Mouse (Mus musculus) E14TG2a.4 (cell line): ENCODE measurements around the gene Retreg3.
A peak's percentile ranks its signal among the peaks of the same experiment; 100 is the strongest.
"Not testable (repeated sequence)": the region's sequence is repeated elsewhere in the genome, so short reads cannot be mapped to it uniquely, and the experiment has no call there.

Source experiments
- H3K27me3 ChIP-seq: 2 replicates; pipeline ENCODE4 v1.6.1; 2014; ENCODE audit warnings: low read length, control low read depth; ENCODE audit not compliant: insufficient read depth
- H3K36me3 ChIP-seq: 2 replicates; pipeline ENCODE4 v1.6.1; 2014; ENCODE audit warnings: low read length, control low read depth; ENCODE audit not compliant: insufficient read depth
- H3K4me1 ChIP-seq: replicated peaks from 2 replicates; pipeline ENCODE4 v1.6.1; 2014; ENCODE audit warnings: low read depth, low read length, control low read depth
- H3K4me3 ChIP-seq: replicated peaks from 2 replicates; pipeline ENCODE4 v1.5.1; 2014; ENCODE audit warnings: mild to moderate bottlenecking, low read length
- H3K9me3 ChIP-seq: 2 replicates; pipeline ENCODE4 v1.6.1; 2014; ENCODE audit warnings: low read length, control low read depth
- CTCF ChIP-seq: conservative IDR thresholded peaks from 2 replicates; pipeline ENCODE4 v1.5.1; 2014; ENCODE audit warnings: low read length
- NANOG ChIP-seq: IDR thresholded peaks from 2 replicates; pipeline ENCODE4 v1.6.1; 2014; ENCODE audit warnings: borderline replicate concordance, low read length, mixed read lengths
- POU5F1 ChIP-seq: IDR thresholded peaks from 2 replicates; pipeline ENCODE4 v1.6.1; 2014; ENCODE audit warnings: low read length, borderline replicate concordance

Gene Retreg3

DNA sequence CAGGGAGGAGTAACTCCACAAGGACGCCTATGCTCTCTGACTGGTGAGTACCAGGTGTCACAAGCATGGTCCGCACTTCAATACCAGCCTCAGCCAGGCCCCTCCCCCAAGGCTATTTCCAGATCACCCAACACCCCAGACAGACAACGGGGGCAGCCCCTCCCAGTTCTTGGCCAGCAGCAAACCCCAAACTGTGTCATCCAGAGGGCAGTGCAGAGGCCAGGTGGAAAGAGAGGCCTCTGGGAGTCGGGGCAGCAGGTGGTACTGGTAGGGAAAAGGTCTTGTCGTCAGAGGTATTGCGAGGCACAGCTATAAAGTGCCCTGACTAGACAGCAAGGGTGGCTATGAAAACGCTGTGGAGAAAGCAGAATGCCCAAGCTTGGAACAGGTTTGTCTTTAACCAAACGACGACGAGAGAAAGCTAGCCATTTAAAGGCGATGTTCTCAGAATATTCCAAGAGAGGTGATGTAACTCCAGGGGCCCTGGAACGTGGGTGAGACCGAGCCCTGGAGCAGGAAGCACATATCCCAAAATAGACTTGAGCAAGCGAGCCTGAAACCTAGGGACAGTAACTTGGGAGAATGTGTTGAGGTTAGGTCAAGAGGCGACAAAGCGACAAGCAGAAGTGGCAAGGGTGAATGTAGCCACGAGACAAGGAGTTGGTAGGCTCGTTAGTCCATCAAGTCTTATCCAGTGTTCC is 10.5 kb upstream of the Retreg3 start:
- no peak overlapping the region for H3K4me3 ChIP-seq
- H3K27me3 ChIP-seq: peaks cover 6% of the 10 kb centered on the region; the same call in 1 of the 2 replicates
- peaks cover 20% of the 10 kb centered on the region for H3K4me1 ChIP-seq
- peaks cover 16% of the 10 kb centered on the region for H3K36me3 ChIP-seq
- TF ChIP-seq CTCF (no peak), NANOG (no peak), POU5F1 (no peak)
- no peaks in the 10 kb centered on the region for H3K9me3 ChIP-seq

DNA sequence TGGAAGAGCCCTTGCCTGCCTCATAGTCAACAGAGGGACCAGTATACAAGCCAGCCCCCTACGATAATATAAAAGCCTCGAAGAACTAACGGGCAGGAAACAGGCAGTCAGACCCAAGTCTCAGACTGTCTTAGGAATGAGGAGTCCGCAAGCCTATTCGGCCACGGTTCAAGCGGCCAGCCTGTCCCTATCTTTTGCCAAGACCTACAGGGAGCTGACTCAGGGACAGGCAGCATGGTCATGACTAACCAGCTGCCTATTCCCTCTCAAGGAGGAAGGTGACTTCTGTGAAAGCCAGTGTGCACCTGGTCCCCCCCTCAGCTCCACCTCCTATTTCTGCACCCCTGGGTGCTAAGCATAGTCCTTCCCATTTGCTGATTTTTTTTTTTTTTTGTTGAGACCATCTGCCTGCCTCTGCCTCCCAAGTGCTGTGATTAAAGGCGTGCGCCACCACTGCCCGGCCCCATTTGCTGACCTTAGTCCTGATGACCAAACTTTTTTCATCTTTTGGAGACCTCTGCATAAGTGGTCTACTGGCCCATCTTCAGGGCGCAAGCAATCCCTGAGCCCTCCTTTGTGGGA is 9.4 kb upstream of the Retreg3 start:
- peaks cover 28% of the 10 kb centered on the region for H3K36me3 ChIP-seq
- TF ChIP-seq NANOG: no peak
- TF ChIP-seq POU5F1: no peak
- no peak for TF ChIP-seq CTCF
- H3K4me1 ChIP-seq: peaks cover 18% of the 10 kb centered on the region
- H3K4me3 ChIP-seq: no peak overlapping the region
- H3K27me3 ChIP-seq: peaks cover 6% of the 10 kb centered on the region; the same call in 1 of the 2 replicates
- no peaks in the 10 kb centered on the region for H3K9me3 ChIP-seq

DNA sequence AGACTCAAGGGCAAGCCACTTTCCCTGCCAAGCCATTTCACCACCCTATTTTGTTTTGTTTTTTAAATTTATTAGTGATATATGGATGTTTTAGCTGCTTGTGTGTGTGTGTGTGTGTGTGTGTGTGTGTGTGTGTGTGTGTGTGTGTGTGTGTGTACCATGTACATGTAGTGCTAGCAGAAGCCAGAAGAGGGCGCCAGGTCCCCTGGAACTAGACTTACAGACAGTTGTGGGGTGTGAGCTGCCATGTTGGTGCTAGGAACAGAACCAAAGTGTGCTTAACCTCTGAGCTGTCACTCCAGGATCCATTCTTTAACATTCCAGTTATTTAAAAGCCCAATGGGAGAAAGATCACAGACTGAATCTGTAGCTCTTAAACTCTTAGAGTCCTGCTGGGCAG is 7.4 kb upstream of the Retreg3 start:
- Histone ChIP-seq H3K27me3 (peaks cover 6% of the 10 kb centered on the region; the same call in 1 of the 2 replicates), H3K9me3 (no peaks in the 10 kb centered on the region), H3K4me1 (peaks cover 18% of the 10 kb centered on the region), H3K36me3 (peaks cover 48% of the 10 kb centered on the region), H3K4me3 (no peak overlapping the region)
- TF ChIP-seq POU5F1: no peak
- peak; percentile 34 for TF ChIP-seq CTCF

- H3K9me3 ChIP-seq: not testable (repeated sequence)
Measured at GRCm38 (mm10) chr11:101125008-101125407, 5.3 kb upstream of the Retreg3 start.

GRCm38 (mm10) chr11:101124494-101124893 is 4.8 kb upstream of the Retreg3 start:
- not testable (repeated sequence) for H3K9me3 ChIP-seq, H3K27me3 ChIP-seq, H3K4me3 ChIP-seq
- Histone ChIP-seq H3K36me3 (peaks cover 58% of the 10 kb centered on the region), H3K4me1 (peaks cover 16% of the 10 kb centered on the region)

More at GRCm38 (mm10) chr11:101125008-101125407, 5.3 kb upstream of the Retreg3 start:
- not testable (repeated sequence) for H3K27me3 ChIP-seq, H3K4me3 ChIP-seq
- Histone ChIP-seq H3K36me3 (peaks cover 58% of the 10 kb centered on the region), H3K4me1 (peaks cover 17% of the 10 kb centered on the region)

GRCm38 (mm10) chr11:101120545-101121188 is 974 bp upstream of the Retreg3 start:
- Histone ChIP-seq H3K9me3 (no peaks in the 10 kb centered on the region), H3K27me3 (no peaks in the 10 kb centered on the region), H3K36me3 (peaks cover 67% of the 10 kb centered on the region), H3K4me1 (peaks cover 34% of the 10 kb centered on the region), H3K4me3 (peak overlapping the region; percentile 97)
- no peak for TF ChIP-seq NANOG
- TF ChIP-seq CTCF: no peak
- no peak for TF ChIP-seq POU5F1

GRCm38 (mm10) chr11:101119131-101119760 is 447 bp downstream of the Retreg3 start:
- H3K4me1 ChIP-seq: peaks cover 40% of the 10 kb centered on the region
- peaks cover 54% of the 10 kb centered on the region for H3K36me3 ChIP-seq
- H3K4me3 ChIP-seq: peak overlapping the region; percentile 97
- H3K9me3 ChIP-seq: no peaks in the 10 kb centered on the region
- no peaks in the 10 kb centered on the region for H3K27me3 ChIP-seq
- TF ChIP-seq POU5F1: no peak
- no peak for TF ChIP-seq CTCF
- no peak for TF ChIP-seq NANOG

GRCm38 (mm10) chr11:101118105-101118504 is 1.6 kb downstream of the Retreg3 start:
- TF ChIP-seq CTCF (no peak), POU5F1 (no peak), NANOG (no peak)
- peaks cover 40% of the 10 kb centered on the region for H3K4me1 ChIP-seq

More at GRCm38 (mm10) chr11:101118105-101118504, 1.6 kb downstream of the Retreg3 start:
- Histone ChIP-seq H3K4me3 (peak overlapping the region; percentile 97), H3K36me3 (peaks cover 43% of the 10 kb centered on the region), H3K9me3 (no peaks in the 10 kb centered on the region), H3K27me3 (no peaks in the 10 kb centered on the region)
